Mouse (Mus musculus): ENCODE results near the gene H2-T3. TPM values are rescaled to one million over a fixed set of nuclear protein-coding genes. Genes with fewer than 3 reads are reported as not detected.
"Not testable (repeated sequence)": the region's sequence is repeated elsewhere in the genome, so short reads cannot be mapped to it uniquely, and the experiment has no call there.

H2-T3 gene
- polyA plus RNA-seq (2016; fragmentation: Nextera tagmentation; extraction: Ambion mirVana) = not detected in 2 replicates

GRCm38 (mm10) chr17:36190169-36190507, at the start of gene H2-T3:
TSS of gene H2-T3 (minus strand) at chr17:36190287.
- H3K27ac ChIP-seq = no peak within 1 kb of the TSS
- WGBS = 65% methylated on average over 2 of the region's 2 CpGs
- no peaks in the 10 kb centered on the region for H3K36me3 ChIP-seq (replicated peaks)
- H3K4me3 ChIP-seq = no peak within 1 kb of the TSS
- H3K9me3 ChIP-seq = no peaks in the 10 kb centered on the region
- H3K4me1 ChIP-seq = no peaks in the 10 kb centered on the region
- peaks cover 75% of the 10 kb centered on the region for H3K27me3 ChIP-seq (ENCODE audit: poor library complexity, severe bottlenecking)
- no peak for DNase-seq (ENCODE audit: extremely low spot score, low spot score)

DNA sequence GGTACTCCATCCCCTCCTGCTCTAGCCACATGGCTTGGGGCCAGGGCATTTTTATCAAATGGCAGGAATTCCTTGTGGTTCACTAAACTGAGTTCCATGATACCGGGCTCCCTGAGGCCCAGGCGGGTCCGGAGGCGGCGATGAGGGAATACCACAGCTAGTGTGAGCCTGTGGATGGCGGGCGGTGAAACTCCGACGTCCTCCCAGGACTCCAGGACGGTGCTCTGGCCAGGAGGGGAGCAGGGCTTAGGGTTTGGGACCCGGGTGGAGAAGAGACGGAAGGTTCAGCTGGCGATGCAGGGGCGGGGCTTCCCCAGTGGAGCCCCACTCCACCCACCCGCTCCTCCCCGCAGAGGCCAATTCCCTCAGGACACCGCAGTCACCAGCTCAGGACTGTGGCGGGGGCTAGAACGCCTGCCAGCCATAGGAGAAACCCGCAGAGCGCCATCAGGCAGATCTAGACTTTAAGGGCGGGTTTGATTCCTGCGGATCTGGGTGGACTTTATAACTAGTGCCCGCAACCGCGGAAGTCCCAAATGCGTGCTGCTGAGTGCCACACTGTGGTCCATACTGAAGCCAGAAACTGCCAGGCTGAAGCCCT, 47.3 kb upstream of the H2-T3 start:
- peak overlapping the region; percentile 51 for H3K27ac ChIP-seq
- WGBS = 3% methylated on average over 27 of the region's 27 CpGs

GRCm38 (mm10) chr17:36235300-36235699, 45.2 kb upstream of the H2-T3 start:
- H3K4me1 ChIP-seq = peaks cover 11% of the 10 kb centered on the region
- H3K36me3 ChIP-seq (replicated peaks); H3K4me3 ChIP-seq; H3K9me3 ChIP-seq; H3K27ac ChIP-seq; DNase-seq (ENCODE audit: extremely low spot score, low spot score): not testable (repeated sequence)
- 36% methylated on average over 9 of the region's 9 CpGs for WGBS
- H3K27me3 ChIP-seq (ENCODE audit: poor library complexity, severe bottlenecking) = peaks cover 39% of the 10 kb centered on the region

More for the DNA sequence above, 47.3 kb upstream of the H2-T3 start:
- no peak for DNase-seq (ENCODE audit: extremely low spot score, low spot score)
- Histone ChIP-seq H3K27me3 (ENCODE audit: poor library complexity, severe bottlenecking) (peaks cover 46% of the 10 kb centered on the region), H3K9me3 (no peaks in the 10 kb centered on the region), H3K4me1 (peaks cover 20% of the 10 kb centered on the region), H3K4me3 (peak overlapping the region; percentile 51), H3K36me3 (replicated peaks) (no peaks in the 10 kb centered on the region)

DNA sequence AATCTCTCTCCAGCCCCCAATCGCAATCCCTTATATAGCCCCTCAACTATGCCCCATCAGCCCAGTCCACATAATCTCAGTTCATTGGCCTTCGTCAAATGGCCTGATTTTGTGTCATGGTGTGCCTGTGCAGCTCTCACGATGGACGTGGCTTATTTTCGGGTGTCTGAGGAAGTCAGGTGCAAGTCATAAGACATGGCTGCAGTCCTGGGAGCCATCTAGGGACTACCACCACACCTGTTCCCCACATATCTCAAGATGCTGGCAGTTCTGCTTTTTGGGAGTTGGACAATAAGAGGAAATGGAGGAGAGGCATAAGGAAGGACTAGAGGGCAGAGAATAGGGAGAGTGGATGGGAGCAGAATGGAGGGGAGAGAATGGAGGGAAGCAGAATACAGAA, 43.5 kb upstream of the H2-T3 start:
- no peaks in the 10 kb centered on the region for H3K9me3 ChIP-seq
- 85% methylated on average over 5 of the region's 5 CpGs for WGBS
- DNase-seq (ENCODE audit: extremely low spot score, low spot score) = no peak

DNA sequence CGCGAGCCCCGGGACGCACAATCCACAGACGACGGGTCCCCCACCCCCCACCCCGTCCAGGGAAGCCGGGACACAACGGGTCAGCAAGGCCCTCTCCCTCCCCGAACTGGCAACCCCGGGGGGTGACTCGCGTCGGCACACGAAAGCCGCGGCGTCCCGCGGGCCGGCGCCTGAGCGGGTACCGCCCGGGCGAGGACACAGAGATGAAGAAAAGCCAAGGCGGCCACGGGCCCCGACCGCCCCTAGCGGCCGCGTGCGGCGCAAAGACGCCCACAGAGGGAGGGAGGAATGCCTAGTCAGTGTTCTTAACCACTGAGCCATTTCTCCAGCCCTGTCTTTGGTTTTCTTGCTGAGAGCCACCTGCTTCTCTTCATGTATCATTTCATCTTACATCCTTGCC, 41.2 kb upstream of the H2-T3 start:
- Histone ChIP-seq H3K4me1 (peaks cover 3% of the 10 kb centered on the region; the same call in 1 of the 2 replicates), H3K27ac (no peak overlapping the region), H3K27me3 (ENCODE audit: poor library complexity, severe bottlenecking) (peaks cover 8% of the 10 kb centered on the region), H3K4me3 (no peak overlapping the region), H3K9me3 (no peaks in the 10 kb centered on the region), H3K36me3 (replicated peaks) (no peaks in the 10 kb centered on the region)
- peak; percentile 100 for DNase-seq (ENCODE audit: extremely low spot score, low spot score)
- WGBS = 11% methylated on average over 36 of the region's 36 CpGs

More for the DNA sequence above, 43.5 kb upstream of the H2-T3 start:
- no peaks in the 10 kb centered on the region for H3K36me3 ChIP-seq (replicated peaks)
- peaks cover 30% of the 10 kb centered on the region for H3K27me3 ChIP-seq (ENCODE audit: poor library complexity, severe bottlenecking)
- no peak overlapping the region for H3K27ac ChIP-seq
- no peak overlapping the region for H3K4me3 ChIP-seq
- peaks cover 11% of the 10 kb centered on the region for H3K4me1 ChIP-seq

- H3K27me3 ChIP-seq (ENCODE audit: poor library complexity, severe bottlenecking) = peaks cover 22% of the 10 kb centered on the region
- WGBS = 19% methylated on average over 5 of the region's 5 CpGs
- peaks cover 6% of the 10 kb centered on the region for H3K4me1 ChIP-seq
- DNase-seq (ENCODE audit: extremely low spot score, low spot score) = no peak
- no peaks in the 10 kb centered on the region for H3K36me3 ChIP-seq (replicated peaks)
- no peak overlapping the region for H3K27ac ChIP-seq
- H3K4me3 ChIP-seq = no peak overlapping the region
- no peaks in the 10 kb centered on the region for H3K9me3 ChIP-seq
Measured at GRCm38 (mm10) chr17:36229046-36229445, 39.0 kb upstream of the H2-T3 start.

- 14% methylated on average over 8 of the region's 8 CpGs for WGBS
- no peak for DNase-seq (ENCODE audit: extremely low spot score, low spot score)
Measured at GRCm38 (mm10) chr17:36226921-36227320, 36.8 kb upstream of the H2-T3 start.

GRCm38 (mm10) chr17:36225231-36225824, 35.2 kb upstream of the H2-T3 start:
- DNase-seq (ENCODE audit: extremely low spot score, low spot score) = no peak
- Histone ChIP-seq H3K27ac (no peak overlapping the region), H3K9me3 (no peaks in the 10 kb centered on the region), H3K36me3 (replicated peaks) (no peaks in the 10 kb centered on the region), H3K27me3 (ENCODE audit: poor library complexity, severe bottlenecking) (peaks cover 46% of the 10 kb centered on the region), H3K4me1 (peaks cover 6% of the 10 kb centered on the region), H3K4me3 (peak overlapping the region; percentile 14)
- WGBS = 9% methylated on average over 9 of the region's 9 CpGs

More at GRCm38 (mm10) chr17:36226921-36227320, 36.8 kb upstream of the H2-T3 start:
- no peaks in the 10 kb centered on the region for H3K9me3 ChIP-seq
- peaks cover 6% of the 10 kb centered on the region for H3K4me1 ChIP-seq
- no peak overlapping the region for H3K4me3 ChIP-seq
- peaks cover 32% of the 10 kb centered on the region for H3K27me3 ChIP-seq (ENCODE audit: poor library complexity, severe bottlenecking)
- H3K27ac ChIP-seq = no peak overlapping the region
- H3K36me3 ChIP-seq (replicated peaks) = no peaks in the 10 kb centered on the region

GRCm38 (mm10) chr17:36224451-36224850, 34.4 kb upstream of the H2-T3 start:
- H3K4me3 ChIP-seq = no peak overlapping the region
- no peak overlapping the region for H3K27ac ChIP-seq
- peaks cover 6% of the 10 kb centered on the region for H3K4me1 ChIP-seq
- H3K36me3 ChIP-seq (replicated peaks) = no peaks in the 10 kb centered on the region
- no peak for DNase-seq (ENCODE audit: extremely low spot score, low spot score)
- H3K27me3 ChIP-seq (ENCODE audit: poor library complexity, severe bottlenecking) = peaks cover 53% of the 10 kb centered on the region
- H3K9me3 ChIP-seq = no peaks in the 10 kb centered on the region
- WGBS = 51% methylated on average over 3 of the region's 3 CpGs

- H3K4me3 ChIP-seq = no peak overlapping the region
- peaks cover 9% of the 10 kb centered on the region for H3K4me1 ChIP-seq
- no peaks in the 10 kb centered on the region for H3K9me3 ChIP-seq
- no peak for DNase-seq (ENCODE audit: extremely low spot score, low spot score)
- peaks cover 85% of the 10 kb centered on the region for H3K27me3 ChIP-seq (ENCODE audit: poor library complexity, severe bottlenecking)
- 54% methylated on average over 5 of the region's 5 CpGs for WGBS
- no peaks in the 10 kb centered on the region for H3K36me3 ChIP-seq (replicated peaks)
- no peak overlapping the region for H3K27ac ChIP-seq
Measured at GRCm38 (mm10) chr17:36218594-36219155, 28.6 kb upstream of the H2-T3 start.

GRCm38 (mm10) chr17:36215586-36215985, 25.5 kb upstream of the H2-T3 start:
- DNase-seq (ENCODE audit: extremely low spot score, low spot score) = no peak
- WGBS = 2% methylated on average over 20 of the region's 20 CpGs
- H3K27me3 ChIP-seq (ENCODE audit: poor library complexity, severe bottlenecking) = peaks cover 97% of the 10 kb centered on the region
- H3K4me1 ChIP-seq = peaks cover 9% of the 10 kb centered on the region
- peak overlapping the region; percentile 13 for H3K4me3 ChIP-seq
- no peak overlapping the region for H3K27ac ChIP-seq
- H3K36me3 ChIP-seq (replicated peaks) = no peaks in the 10 kb centered on the region
- no peaks in the 10 kb centered on the region for H3K9me3 ChIP-seq

GRCm38 (mm10) chr17:36206846-36207245, 16.8 kb upstream of the H2-T3 start:
- Histone ChIP-seq H3K27ac (no peak overlapping the region), H3K27me3 (ENCODE audit: poor library complexity, severe bottlenecking) (peaks cover 98% of the 10 kb centered on the region), H3K36me3 (replicated peaks) (no peaks in the 10 kb centered on the region), H3K9me3 (no peaks in the 10 kb centered on the region), H3K4me1 (peaks cover 12% of the 10 kb centered on the region), H3K4me3 (no peak overlapping the region)
- DNase-seq (ENCODE audit: extremely low spot score, low spot score) = no peak

GRCm38 (mm10) chr17:36205862-36206261, 15.8 kb upstream of the H2-T3 start:
- H3K27ac ChIP-seq = no peak overlapping the region
- peak; percentile 28 for DNase-seq (ENCODE audit: extremely low spot score, low spot score)
- peaks cover 12% of the 10 kb centered on the region for H3K4me1 ChIP-seq
- H3K9me3 ChIP-seq = no peaks in the 10 kb centered on the region
- WGBS = 2% methylated on average over 41 of the region's 41 CpGs
- peak overlapping the region; percentile 47 for H3K4me3 ChIP-seq
- H3K27me3 ChIP-seq (ENCODE audit: poor library complexity, severe bottlenecking) = peaks cover 96% of the 10 kb centered on the region
- H3K36me3 ChIP-seq (replicated peaks) = no peaks in the 10 kb centered on the region

Measured in forebrain, embryonic 10.5 days (tissue).